Mouse (Mus musculus) heart, adult 2 months (tissue): Measurements from ENCODE around the gene Olfr704. TPM values are rescaled to one million over a fixed set of nuclear protein-coding genes. Genes with fewer than 3 reads are reported as not detected.

ENCODE experiments used
- DNase-seq, 2 experiments: peaks; one replicate each; pipeline ENCODE4 v3.0.0; 2021
- H3K27ac ChIP-seq: fragments of 200-600 bp; 2 replicates; pipeline ENCODE4 v1.8.1; 2022
- H3K27me3 ChIP-seq: fragments of 200-500 bp; 2 replicates; pipeline ENCODE4 v1.6.1; 2012; ENCODE audit warnings: mild to moderate bottlenecking, low read length, inconsistent platforms, mixed read lengths; ENCODE audit not compliant: control insufficient read depth, insufficient read depth
- H3K36me3 ChIP-seq: fragments of 200-500 bp; 2 replicates; pipeline ENCODE4 v1.6.1; 2012; ENCODE audit warnings: low read length, inconsistent platforms; ENCODE audit not compliant: control insufficient read depth, insufficient read depth
- H3K4me1 ChIP-seq: fragments of 200-500 bp; 2 replicates; pipeline ENCODE4 v1.6.1; 2011; ENCODE audit warnings: low read length; ENCODE audit not compliant: control insufficient read depth, insufficient read depth
- H3K4me3 ChIP-seq: fragments of 200-600 bp; 2 replicates; pipeline ENCODE4 v1.8.1; 2022
- H3K79me2 ChIP-seq: fragments of 200-500 bp; replicated peaks from 2 replicates; pipeline ENCODE4 v1.6.1; 2012; ENCODE audit warnings: mild to moderate bottlenecking, inconsistent platforms, low read length, moderate library complexity, mixed read lengths; ENCODE audit not compliant: control insufficient read depth, insufficient read depth
- H3K9ac ChIP-seq: fragments of 200-500 bp; 2 replicates; pipeline ENCODE4 v1.6.1; 2012; ENCODE audit warnings: low read depth, mild to moderate bottlenecking, control low read depth, inconsistent platforms, low read length, mixed read lengths
- CTCF ChIP-seq: fragments of 200-600 bp; IDR thresholded peaks from 2 replicates; pipeline ENCODE4 v1.8.1; 2022; ENCODE audit warnings: antibody characterized with exemption, mild to moderate bottlenecking, moderate library complexity
- EP300 ChIP-seq: fragments of 200-500 bp; IDR thresholded peaks from 2 replicates; pipeline ENCODE4 v1.6.1; 2011; ENCODE audit warnings: low read depth, low read length, control low read depth; ENCODE audit not compliant: insufficient read depth
- POLR2A ChIP-seq: fragments of 200-500 bp; IDR thresholded peaks from 2 replicates; pipeline ENCODE4 v1.6.1; 2011; ENCODE audit warnings: mild to moderate bottlenecking, low read depth, low read length, control low read depth; ENCODE audit not compliant: insufficient read depth
- WGBS: fragments of 180-500 bp; shearing (Covaris S2); methylation state at CpG from one replicate; pipeline ENCODE4 v1.1.7; 2018; 5-methylcytosine and 5-hydroxymethylcytosine counted together
- intact Hi-C: fragments of 180-260 bp; cut with DNase I; formaldehyde crosslinking; loops from one replicate; pipeline ENCODE4 v1.15.1; 2025
- long read RNA-seq: library from polyadenylated mRNA; stranded (forward); transcript quantifications from one replicate; pipeline ENCODE4 v2.0.0, GENCODE M21; 2021
- polyA plus RNA-seq: library from polyadenylated mRNA; depleted of rRNA; stranded (reverse); fragments of >200 nt; gene quantifications from 2 replicates; pipeline ENCODE4 v1.2.3, GENCODE M21; 2012; rRNA removed
- total RNA-seq, 2 experiments: library from RNA; stranded (reverse); gene quantifications; 2 replicates each; pipeline ENCODE4 v1.2.3; 2021

Gene Olfr704
- total RNA-seq (not detected), polyA plus RNA-seq (not detected in 2 replicates)
- long read RNA-seq: 0 reads

- no peaks in the 10 kb centered on the region for H3K79me2 ChIP-seq
- DNase-seq: no peak
- TF ChIP-seq EP300 (no peak), CTCF (no peak), POLR2A (no peak)
- H3K36me3 ChIP-seq: no peaks in the 10 kb centered on the region
- no peaks in the 10 kb centered on the region for H3K27me3 ChIP-seq
- H3K4me3 ChIP-seq: no peak within 1 kb of the TSS
- H3K27ac ChIP-seq: no peak within 1 kb of the TSS
- no peaks in the 10 kb centered on the region for H3K4me1 ChIP-seq
- intact Hi-C loops: no loop called here
- no peak within 1 kb of the TSS for H3K9ac ChIP-seq
These were observed at the start of gene Olfr704 for GRCm38 (mm10) chr7:106862885-106863284. TSS of gene Olfr704 (plus strand) at chr7:106863185.

GRCm38 (mm10) chr7:106813829-106814228 is 49.2 kb upstream of the Olfr704 start, which contains the start of gene Olfr701:
TSS of gene Olfr701 (plus strand) at chr7:106814129.
- no peaks in the 10 kb centered on the region for H3K27me3 ChIP-seq
- no peak within 1 kb of the TSS for H3K27ac ChIP-seq
- intact Hi-C loops: no loop called here
- H3K36me3 ChIP-seq: no peaks in the 10 kb centered on the region
- DNase-seq: no peak
- 51% methylated on average over 2 of the region's 2 CpGs for WGBS
- no peak within 1 kb of the TSS for H3K4me3 ChIP-seq
- TF ChIP-seq EP300: no peak
- TF ChIP-seq POLR2A: no peak
- no peak for TF ChIP-seq CTCF
- H3K9ac ChIP-seq: no peak within 1 kb of the TSS
- H3K79me2 ChIP-seq: no peaks in the 10 kb centered on the region
- no peaks in the 10 kb centered on the region for H3K4me1 ChIP-seq

GRCm38 (mm10) chr7:106815775-106816174 is 47.2 kb upstream of the Olfr704 start:
- Histone ChIP-seq H3K4me1 (no peaks in the 10 kb centered on the region), H3K27me3 (no peaks in the 10 kb centered on the region), H3K27ac (no peak overlapping the region), H3K79me2 (no peaks in the 10 kb centered on the region), H3K4me3 (no peak overlapping the region), H3K36me3 (no peaks in the 10 kb centered on the region), H3K9ac (no peak overlapping the region)
- TF ChIP-seq CTCF: peak; percentile 61
- no peak for TF ChIP-seq EP300
- intact Hi-C loops: no loop called here
- WGBS: 25% methylated on average over 2 of the region's 2 CpGs
- no peak for DNase-seq

DNA sequence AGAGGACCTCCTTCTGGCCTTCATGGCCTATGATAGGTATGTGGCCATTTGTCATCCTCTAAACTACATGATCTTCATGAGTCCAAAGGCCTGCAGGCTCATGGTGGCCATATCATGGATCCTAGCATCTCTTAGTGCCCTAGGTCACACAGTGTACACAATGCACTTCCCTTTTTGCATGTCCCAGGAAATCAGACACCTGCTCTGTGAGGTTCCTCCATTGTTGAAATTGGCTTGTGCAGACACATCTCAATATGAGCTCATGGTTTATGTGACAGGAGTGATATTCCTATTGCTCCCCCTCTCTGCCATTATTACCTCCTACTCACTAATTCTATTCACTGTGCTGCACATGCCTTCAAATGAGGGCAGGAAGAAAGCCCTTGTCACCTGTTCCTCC is 44.6 kb upstream of the Olfr704 start:
- TF ChIP-seq POLR2A (no peak), EP300 (no peak), CTCF (no peak)
- no peak overlapping the region for H3K9ac ChIP-seq
- DNase-seq: no peak
- intact Hi-C loops: no loop called here
- H3K4me1 ChIP-seq: no peaks in the 10 kb centered on the region
- no peaks in the 10 kb centered on the region for H3K27me3 ChIP-seq
- H3K79me2 ChIP-seq: no peaks in the 10 kb centered on the region
- H3K36me3 ChIP-seq: no peaks in the 10 kb centered on the region
- no peak overlapping the region for H3K4me3 ChIP-seq
- H3K27ac ChIP-seq: no peak overlapping the region

- intact Hi-C loops: no loop called here
These were observed 29.2 kb upstream of the Olfr704 start, which contains the start of gene Olfr702 for GRCm38 (mm10) chr7:106833793-106834192. TSS of gene Olfr702 (minus strand) at chr7:106833893.

DNA sequence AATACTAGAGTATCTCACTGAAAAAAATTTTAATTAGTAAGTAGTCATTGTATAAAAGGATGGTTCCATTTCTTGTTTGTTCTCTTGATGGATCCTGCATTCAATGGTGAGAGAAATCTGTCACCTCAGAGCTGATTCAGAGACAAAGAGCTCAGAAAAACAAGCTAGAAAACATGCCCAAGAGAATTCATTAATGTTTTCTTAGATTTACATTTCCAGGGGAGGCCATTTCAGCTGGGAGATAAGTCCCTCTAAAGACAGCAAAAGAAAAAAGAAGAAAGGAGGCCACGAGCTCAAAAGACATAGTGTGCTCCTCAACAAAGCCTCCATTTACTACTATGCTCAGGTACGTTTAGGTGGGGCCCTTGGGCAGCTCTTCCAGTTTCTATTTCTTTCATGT is 19.9 kb upstream of the Olfr704 start, which contains the start of gene Olfr703:
TSS of gene Olfr703 (plus strand) at position 301 of the 400 bp plus-strand sequence.
- TF ChIP-seq POLR2A (no peak), EP300 (no peak), CTCF (no peak)
- intact Hi-C loops: no loop called here
- Histone ChIP-seq H3K9ac (no peak within 1 kb of the TSS), H3K79me2 (no peaks in the 10 kb centered on the region), H3K27me3 (no peaks in the 10 kb centered on the region), H3K4me1 (no peaks in the 10 kb centered on the region), H3K4me3 (no peak within 1 kb of the TSS), H3K36me3 (no peaks in the 10 kb centered on the region), H3K27ac (no peak within 1 kb of the TSS)
- 48% methylated on average over 2 of the region's 2 CpGs for WGBS
- DNase-seq: no peak

More at GRCm38 (mm10) chr7:106833793-106834192, 29.2 kb upstream of the Olfr704 start, which contains the start of gene Olfr702:
- H3K79me2 ChIP-seq: no peaks in the 10 kb centered on the region
- no peak within 1 kb of the TSS for H3K27ac ChIP-seq
- H3K4me3 ChIP-seq: no peak within 1 kb of the TSS
- no peak within 1 kb of the TSS for H3K9ac ChIP-seq
- DNase-seq: no peak
- no peaks in the 10 kb centered on the region for H3K27me3 ChIP-seq
- TF ChIP-seq CTCF (no peak), POLR2A (no peak), EP300 (no peak)
- H3K36me3 ChIP-seq: no peaks in the 10 kb centered on the region
- H3K4me1 ChIP-seq: no peaks in the 10 kb centered on the region
